Mouse (Mus musculus) layer of hippocampus, adult 8-10 months (tissue): ENCODE results near the gene Ncapd2. TPM values are rescaled to one million over a fixed set of nuclear protein-coding genes. Genes with fewer than 3 reads are reported as not detected.
A peak's percentile ranks its signal among the peaks of the same experiment; 100 is the strongest.
"Not testable (repeated sequence)": the region's sequence is repeated elsewhere in the genome, so short reads cannot be mapped to it uniquely, and the experiment has no call there.

Source experiments
- DNase-seq, 2 experiments: peaks; one replicate each; pipeline ENCODE4 v3.0.0; 2022; ENCODE audit warnings: low spot score in 2 of 2
- total RNA-seq, 4 experiments: library from RNA; stranded (reverse); gene quantifications; 2 replicates each; pipeline ENCODE4 v1.2.4; 2022

The Ncapd2 gene
- total RNA-seq, 4 experiments from 2014 or later: 21.7 to 33.4 (median 23.7) TPM

DNA sequence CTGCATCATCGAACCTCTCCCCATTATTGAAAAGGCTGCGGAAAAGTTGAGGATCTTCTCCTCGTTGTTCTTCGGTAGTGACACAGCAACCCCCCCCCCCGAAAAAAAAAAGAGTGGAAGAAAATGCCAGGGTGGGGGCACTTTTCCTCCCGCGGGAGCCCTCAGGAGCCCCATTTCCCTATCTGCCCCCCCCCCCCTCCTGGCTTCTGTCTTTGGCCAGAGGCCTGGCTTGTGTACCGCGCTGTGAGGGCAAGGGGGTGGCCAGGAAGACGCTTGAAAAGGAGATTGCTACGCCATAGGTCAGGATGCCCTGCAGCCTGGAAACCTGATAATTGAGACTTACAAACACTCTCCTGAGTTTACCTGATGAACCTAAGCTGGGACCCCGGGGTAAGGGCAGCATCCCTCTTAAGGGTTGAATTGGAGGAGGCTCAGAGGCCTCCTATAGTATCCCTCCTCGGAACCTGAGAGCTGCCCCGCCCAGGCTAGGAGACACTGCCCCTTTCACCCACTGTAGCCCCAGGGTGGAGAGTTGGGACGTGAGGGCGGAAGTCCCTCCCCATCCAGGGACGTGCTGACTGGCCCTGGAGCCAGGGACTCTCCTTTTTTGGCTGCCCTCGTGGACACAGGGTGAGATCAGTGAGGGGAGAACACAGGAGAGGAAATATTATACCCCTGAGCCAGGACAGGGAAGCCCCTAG, 25.3 kb downstream of the Ncapd2 start, which contains the start of gene Gapdh:
TSS of gene Gapdh (minus strand) at position 417 of the 701 bp plus-strand sequence.
- DNase-seq: no peak

DNA sequence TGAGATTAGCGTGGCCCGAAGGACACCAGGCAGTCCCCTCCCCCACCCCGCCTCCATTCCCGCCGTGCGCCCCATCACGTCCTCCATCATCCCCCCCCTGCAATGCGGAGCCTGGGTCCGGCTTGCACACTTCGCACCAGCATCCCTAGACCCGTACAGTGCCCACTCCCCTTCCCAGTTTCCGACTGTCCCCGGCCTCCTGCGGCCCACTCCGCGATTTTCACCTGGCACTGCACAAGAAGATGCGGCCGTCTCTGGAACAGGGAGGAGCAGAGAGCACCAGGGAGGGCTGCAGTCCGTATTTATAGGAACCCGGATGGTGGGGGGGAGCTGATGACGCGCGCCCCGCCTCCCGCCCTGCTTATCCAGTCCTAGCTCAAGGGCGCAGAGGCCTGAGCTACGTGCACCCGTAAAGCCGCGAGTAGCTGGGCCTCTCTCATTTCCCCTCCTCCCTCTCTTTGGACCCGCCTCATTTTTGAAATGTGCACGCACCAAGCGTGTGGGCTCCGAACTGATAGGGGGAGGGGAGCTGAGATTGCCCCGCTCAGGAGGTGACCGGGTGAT, 26.1 kb downstream of the Ncapd2 start:
- peak; percentile 97 to 98 for DNase-seq

DNA sequence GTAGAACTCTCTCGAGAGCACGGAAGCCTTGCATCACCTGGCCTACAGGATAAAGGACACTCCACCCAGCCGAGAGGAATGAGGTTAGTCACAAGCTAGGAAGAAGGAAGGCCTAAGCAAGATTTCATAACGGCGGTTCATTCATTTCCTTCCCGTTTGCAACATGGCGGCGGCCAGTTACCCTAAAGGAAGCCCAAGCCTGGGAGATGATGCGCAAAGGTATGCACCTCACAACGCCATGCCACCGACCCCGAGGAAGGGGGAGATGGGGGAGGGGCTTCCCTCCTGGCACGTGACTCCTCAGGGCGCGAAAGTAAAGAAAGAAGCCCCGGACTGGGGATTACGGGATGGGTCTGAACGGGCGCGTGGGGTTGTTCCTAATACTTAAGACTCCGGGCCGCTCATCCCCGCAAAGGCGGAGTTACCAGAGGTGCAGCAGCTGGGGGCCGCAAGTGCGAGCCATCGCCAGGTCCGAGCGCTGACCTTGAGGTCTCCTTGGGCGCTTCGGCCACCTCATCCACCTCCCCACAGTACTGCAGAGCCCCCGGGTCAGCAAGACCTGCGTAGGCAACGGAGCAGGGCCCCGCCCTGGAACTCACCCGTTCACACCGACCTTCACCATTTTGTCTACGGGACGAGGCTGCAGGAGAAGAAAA, 26.7 kb downstream of the Ncapd2 start:
- no peak for DNase-seq

DNA sequence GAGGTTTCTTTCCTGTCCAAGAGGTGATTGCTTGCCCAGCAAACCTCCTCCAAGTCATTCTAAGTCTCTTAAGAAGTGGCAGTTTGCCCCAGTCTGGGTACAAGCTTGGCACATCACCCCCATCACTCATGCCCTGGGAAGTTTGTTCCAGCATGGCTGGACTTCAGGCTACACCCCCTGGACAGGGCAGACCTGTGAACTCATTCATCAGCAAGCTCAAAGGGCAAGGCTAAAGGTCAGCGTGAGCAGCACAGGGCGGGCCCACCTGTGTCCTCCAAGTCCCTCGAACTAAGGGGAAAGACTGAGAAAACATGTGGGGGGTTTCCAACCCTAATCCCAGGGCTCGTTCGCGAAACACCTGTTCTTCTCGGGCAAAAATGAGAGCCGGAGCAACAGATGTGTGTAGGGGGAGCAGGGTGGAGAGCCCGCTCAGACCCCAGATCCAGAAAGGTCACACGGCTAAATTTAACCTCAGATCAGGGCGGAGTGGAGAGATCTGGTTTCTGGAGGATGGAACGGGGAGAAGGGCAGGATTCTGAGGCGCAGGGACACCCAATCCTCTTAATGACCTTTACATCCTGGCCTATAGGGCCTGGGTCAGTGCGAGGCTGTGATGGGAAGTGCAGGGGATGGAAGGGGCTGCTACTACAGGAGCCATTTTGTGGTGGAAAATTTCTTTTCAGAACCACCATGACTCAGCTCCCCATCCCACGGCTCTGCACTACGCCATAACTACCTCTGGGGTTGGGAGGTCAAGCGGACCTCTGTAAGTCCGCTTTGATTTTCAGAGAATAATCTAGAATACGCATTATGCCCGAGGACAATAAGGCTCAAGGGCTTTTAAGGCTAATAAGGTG, 27.5 kb downstream of the Ncapd2 start:
- peak in 1 of 2 experiments; percentile 79 for DNase-seq

DNA sequence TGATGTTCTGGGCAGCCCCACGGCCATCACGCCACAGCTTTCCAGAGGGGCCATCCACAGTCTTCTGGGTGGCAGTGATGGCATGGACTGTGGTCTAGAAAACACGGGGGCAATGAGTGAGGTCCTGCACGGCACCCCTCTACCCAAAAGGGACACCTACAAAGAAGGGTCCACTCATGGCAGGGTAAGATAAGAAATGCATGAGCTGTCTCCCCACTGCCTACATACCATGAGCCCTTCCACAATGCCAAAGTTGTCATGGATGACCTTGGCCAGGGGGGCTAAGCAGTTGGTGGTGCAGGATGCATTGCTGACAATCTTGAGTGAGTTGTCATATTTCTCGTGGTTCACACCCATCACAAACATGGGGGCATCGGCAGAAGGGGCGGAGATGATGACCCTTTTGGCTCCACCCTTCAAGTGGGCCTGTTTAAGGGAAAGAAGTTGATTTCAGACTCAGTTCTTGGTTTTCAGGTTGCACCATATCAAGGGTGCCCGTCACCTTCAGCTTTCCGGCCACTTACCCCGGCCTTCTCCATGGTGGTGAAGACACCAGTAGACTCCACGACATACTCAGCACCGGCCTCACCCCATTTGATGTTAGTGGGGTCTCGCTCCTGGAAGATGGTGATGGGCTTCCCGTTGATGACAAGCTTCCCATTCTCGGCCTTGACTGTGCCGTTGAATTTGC, 28.7 kb downstream of the Ncapd2 start:
- not testable (repeated sequence) for DNase-seq

DNA sequence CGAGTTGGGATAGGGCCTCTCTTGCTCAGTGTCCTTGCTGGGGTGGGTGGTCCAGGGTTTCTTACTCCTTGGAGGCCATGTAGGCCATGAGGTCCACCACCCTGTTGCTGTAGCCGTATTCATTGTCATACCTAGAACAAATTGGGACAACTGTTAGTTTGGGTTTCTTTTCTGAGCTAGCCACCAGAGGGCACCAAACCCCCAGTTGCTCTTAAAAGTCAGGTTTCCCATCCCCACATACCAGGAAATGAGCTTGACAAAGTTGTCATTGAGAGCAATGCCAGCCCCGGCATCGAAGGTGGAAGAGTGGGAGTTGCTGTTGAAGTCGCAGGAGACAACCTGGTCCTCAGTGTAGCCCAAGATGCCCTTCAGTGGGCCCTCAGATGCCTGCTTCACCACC, 29.5 kb downstream of the Ncapd2 start:
- peak in 1 of 2 experiments; percentile 69 for DNase-seq

DNA sequence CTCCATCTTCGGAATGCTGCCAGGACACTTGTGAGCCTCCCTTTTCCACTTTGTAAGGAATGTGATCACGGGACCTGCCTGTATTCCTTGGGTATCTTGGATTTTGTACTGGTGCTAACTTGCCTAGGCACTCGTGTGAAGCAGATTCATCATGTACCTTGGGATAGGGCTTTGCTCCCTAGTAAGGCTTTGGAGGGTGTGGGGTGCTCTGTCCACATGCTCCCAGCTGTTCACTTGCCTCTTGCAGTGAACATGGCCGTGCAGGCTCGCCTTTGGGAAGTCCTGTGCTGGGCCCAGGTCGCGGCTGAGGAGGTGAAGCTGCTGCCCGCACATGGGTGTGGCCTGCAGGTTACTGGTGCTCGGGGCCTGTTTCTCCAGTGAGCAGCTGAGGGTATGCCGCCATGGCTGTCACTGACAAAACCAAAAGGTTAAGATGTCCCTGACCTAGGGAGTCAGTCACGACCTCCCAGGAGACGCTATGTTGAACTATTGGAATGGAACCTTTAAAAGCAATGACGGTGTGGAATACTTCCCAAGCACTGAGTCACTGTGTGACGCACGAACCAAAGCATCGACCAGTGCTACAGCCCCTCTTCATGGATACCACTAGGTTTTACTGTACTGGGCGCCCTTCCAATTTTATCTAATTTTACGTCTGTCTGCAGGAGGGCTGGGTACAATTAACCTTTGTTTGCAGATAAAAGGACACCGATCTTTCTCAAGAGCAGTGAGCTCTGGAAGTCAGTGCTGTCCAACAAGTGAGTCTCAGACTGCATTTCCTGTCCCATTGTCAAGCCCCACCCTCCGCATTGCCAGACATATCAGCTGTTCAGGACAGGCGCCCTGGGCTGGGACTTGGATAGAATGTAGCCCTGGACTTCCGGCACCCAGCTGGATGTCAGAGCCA, 30.4 kb downstream of the Ncapd2 start:
- peak in 1 of 2 experiments; percentile 55 for DNase-seq

DNA sequence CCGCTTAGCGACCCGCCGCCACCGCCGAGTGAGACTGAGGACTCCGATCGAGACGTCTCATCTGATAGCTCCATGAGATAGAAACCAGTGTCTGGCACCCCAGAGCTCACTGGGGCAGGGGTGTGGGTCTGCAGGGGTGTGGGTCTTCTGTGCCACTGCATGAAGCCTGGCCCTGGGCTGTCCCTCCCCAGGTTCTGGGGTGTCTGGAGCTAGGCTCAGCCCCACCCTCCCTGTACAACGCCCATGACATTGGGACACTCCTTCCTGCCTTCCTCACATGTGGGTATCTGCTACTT, 31.0 kb downstream of the Ncapd2 start:
- DNase-seq: no peak

DNA sequence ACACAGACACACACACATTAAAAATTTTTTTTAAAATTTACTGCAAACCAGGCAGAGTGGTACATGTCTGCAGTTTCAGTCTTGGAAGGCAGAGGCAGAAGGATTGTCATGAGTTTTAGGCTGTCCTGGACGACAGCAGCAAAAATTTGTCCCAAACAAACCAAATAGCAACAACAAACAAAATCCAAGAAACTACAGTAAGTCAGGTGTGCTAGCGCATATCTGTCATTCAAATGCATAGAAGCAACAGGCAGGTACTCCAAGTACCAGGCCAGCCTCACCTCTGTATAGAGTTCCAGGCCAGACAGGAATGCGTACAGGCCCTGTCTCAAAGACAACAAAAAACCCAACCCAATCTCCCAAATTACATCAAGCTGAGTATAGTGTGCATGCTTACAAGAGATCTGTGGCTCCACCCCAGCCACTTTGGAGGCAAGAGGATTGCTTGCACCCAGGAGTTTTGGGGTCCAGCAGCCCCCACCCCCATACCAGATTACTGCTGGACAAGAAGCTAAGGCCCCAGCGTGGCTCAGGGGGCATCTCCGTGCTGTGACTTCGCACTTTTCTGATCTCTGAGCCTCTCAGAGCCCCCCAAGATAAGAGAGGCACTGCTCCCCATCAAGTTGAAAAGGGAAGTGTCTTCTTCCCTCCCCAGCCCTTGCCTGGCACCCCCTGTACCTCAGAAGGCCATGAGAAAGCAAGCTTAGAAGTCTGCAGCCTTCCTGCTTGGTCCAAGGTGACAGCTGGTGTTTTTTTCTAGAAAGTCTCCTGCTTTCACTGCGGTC, 31.5 kb downstream of the Ncapd2 start:
- no peak for DNase-seq

DNA sequence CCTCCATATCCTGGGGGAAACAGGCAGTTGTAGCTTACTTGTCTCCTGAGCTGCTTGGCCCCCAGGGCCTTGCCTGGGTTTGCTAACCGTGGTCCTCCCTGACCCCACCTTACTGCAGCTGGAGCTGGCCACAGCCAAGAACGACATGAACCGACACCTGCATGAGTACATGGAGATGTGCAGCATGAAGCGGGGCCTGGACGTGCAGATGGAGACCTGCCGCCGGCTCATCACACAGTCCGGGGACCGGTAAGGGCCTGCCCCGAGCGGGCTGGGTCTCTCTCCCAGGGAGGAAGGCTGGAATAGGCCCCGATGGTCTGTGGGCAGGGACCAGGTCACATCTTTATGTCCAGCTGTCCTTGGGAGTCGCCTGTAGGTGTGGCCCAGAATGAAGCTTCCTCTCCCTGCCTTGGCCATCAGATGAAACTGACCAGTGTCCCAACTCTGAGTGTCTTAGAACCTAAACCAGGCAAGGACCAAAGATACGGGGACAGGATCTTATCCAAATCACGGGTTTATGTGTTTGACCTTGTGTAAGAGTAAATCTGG, 32.5 kb downstream of the Ncapd2 start:
- DNase-seq: no peak

DNA sequence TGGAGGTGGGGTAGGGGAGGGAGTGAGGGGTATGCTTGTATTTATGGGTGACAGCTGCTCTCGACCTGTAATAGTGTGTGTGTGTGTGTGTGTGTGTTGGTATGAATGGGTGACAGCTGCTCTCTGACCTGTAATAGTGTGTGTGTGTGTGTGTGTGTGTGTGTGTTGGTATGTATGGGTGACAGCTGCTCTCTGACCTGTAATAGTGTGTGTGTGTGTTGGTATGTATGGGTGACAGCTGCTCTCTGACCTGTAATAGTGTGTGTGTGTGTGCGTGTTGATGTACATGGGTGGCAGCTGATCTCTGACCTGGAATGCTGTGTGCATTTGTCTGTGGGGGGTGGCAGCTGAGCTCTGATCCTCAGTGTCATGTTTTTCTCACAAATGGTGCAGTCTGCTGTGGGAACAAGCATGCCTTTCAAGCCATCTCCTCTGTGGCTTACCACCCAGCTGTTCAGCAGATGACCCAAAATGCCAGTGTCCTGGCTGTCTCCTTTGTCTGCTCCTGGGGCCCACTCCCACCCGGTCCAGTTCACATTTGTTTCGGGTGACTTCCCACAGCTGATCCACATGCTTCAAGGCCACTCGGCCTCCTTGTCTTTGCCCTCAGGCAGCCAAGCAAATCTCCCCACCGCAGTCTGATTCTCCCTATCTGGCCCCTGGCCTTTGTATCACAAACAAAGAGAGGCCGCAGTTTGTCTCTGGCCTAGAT, 34.4 kb downstream of the Ncapd2 start:
- DNase-seq: no peak

DNA sequence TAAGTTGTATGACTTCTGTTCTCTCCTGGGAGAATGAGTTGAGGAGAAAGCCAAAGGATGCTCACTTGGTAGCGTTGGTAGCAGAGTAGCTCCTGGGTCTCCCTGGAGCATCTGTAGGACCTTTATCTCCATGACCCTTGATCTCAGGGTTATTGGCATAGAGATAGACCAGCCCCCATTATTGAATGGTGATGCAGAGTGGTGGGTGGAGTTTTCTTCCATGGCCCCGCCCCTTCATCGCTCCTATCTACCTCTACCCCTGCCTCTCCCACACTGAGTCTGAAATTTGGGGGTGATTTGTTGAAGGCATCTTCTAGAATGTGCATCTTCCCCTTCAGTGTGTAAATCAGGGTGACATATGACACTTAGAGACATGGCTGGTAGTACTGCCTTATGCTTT, 35.0 kb downstream of the Ncapd2 start:
- no peak for DNase-seq

DNA sequence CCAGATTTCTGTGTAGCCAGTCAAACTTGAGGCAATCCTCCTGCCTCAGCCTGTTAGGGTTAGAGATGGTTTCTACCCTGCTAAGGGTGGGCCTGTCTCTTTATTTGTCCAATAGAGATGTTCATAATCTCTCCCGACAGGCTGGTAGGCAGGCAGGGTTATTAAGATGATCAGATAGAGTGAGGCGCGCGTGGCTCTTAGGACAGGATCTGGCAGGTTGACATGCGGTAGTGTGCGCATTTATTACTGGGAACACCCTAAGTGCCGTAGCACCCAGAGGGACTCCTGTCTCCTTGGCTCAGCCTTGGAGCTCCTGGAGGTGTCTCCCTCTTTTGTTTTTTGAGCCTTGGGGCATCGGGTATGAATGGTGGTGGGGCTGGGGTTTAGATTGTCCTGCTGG, 36.2 kb downstream of the Ncapd2 start:
- DNase-seq: no peak

DNA sequence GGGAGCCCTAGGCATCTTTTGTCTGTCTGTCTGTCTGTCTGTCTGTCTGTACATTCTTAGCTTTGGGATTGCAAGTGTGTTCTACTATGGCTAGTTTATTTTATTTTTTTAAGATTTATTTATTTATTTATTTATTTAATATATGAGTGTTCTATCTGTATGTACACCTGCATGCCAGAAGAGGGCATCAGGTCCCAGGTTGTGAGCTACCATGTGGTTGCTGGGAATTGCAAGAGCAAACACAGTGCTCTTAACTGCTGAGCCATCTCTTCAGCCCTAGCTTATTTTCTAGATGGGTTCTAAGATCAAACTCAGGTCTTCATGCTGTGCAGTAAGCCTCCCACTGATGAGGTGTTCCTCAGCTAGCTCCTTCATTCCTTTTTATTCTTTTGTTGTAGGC, 37.0 kb downstream of the Ncapd2 start:
- DNase-seq: no peak

DNA sequence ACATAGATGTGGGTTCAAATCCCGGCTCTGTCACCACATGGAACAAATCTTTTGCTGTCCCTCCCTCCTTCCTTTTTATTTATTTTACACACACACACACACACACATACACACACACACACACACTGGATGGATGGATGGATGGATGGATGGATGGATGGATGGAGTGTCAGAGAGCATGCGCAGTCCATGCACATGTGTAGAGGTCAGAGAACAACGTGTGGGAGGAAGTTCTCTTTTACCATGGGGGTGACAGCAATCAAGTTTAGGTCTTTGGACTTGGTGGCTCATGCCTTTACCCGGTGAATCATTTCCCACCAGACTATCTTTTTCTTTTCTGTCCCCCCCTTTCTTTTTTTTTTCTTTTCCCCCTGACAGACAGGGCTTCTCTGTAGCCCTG, 37.8 kb downstream of the Ncapd2 start:
- DNase-seq: no peak

DNA sequence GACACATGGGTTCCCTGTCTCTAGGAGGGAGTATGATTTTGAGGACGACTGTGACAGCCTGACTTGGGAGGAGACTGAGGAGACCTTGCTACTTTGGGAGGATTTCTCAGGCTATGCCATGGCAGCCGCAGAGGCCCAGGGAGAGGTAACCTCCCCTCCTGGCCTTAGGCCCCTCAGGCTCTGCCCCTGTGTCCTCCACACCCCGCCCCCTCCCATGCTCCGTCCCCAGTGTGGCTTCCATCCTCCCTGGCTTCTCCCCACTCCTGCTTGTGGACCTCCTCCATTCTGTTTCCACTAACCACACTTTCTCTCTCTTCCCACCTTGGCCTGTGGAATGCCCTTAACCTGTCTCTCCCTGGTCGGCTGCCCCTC, 38.5 kb downstream of the Ncapd2 start:
- no peak for DNase-seq

DNA sequence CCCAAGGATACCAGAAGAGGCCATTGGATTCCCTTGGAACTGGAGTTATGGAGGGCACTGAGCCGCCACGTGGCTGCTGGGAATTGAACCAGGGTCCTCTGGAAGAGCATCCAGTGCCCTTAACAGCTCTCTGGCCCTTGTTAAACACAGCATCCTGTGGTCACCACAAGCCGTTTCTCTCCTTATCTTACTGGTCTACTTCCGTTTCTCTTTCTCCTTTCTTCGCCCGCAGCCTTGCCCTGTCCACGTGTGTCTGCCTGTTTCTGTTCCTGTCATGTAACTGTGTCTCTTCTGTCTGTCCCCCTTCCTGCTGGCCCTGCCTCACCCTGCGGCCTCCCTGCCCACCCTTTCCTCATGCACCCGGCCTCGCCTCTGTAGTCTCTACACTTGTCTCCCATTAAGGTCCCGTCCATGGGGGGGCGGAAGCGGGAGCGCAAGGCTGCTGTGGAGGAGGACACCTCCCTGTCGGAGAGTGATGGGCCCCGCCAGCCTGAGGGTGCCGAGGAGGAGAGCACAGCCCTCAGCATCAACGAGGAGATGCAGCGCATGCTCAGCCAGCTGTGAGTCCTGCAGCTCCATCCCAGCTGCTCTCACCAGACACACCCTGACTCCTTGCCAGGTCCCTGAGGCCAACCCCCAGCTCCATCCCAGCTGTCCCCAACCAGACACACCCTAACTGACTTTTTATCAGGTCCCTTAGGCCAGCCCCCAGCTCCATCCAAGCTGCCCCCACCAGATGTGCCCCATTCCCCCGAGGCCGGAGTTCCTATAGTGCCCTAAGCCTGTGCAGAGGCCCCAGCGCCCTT, 39.1 kb downstream of the Ncapd2 start:
- DNase-seq: no peak

DNA sequence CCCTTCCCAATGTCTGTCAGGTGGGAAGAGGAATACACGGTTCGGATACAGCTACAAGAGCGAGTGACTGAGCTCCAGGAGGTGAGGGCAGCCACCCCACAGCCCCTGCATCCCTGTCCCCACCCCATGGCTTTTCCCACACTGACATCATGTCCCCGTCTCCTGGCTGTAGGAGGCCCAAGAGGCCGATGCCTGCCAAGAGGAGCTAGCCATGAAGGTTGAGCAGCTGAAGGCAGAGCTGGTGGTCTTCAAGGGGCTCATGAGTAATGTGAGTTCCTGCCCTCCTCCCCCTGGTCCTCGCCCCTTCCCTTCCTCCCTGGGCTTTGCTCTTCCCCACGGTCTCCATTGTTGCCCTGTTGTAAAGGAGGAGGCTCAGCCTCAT, 41.9 kb downstream of the Ncapd2 start:
- no peak for DNase-seq
